Mouse (Mus musculus): Measurements from ENCODE around the gene Wnk4. TPM values are rescaled to one million over a fixed set of nuclear protein-coding genes. Genes with fewer than 3 reads are reported as not detected.
A peak's percentile ranks its signal among the peaks of the same experiment; 100 is the strongest.
"Not testable (repeated sequence)": the region's sequence is repeated elsewhere in the genome, so short reads cannot be mapped to it uniquely, and the experiment has no call there.

Wnk4 gene
- polyA plus RNA-seq, 1 experiment from 2014 or later: 23.5 TPM

GRCm38 (mm10) chr11:101315082-101315650 lies 54.8 kb downstream of the Wnk4 start:
- Histone ChIP-seq H3K27ac (ENCODE audit: low read length) (peak overlapping the region; percentile 82), H3K9ac (ENCODE audit: low read length) (peak overlapping the region; percentile 92), H3K9me3 (replicated peaks; ENCODE audit: control insufficient read depth, low read length) (no peaks in the 10 kb centered on the region), H3K27me3 (ENCODE audit: control insufficient read depth, insufficient read depth, low read length) (no peaks in the 10 kb centered on the region), H3K4me1 (ENCODE audit: control insufficient read depth, insufficient read depth, low read length) (peaks cover 8% of the 10 kb centered on the region), H3K36me3 (ENCODE audit: control insufficient read depth, insufficient read depth, low read length) (no peaks in the 10 kb centered on the region), H3K4me2 (ENCODE audit: low read depth, low read length) (peak overlapping the region; percentile 69), H3K4me3 (replicated peaks; ENCODE audit: low read length) (peak overlapping the region; percentile 91)
- no peak for ATAC-seq (ENCODE audit: insufficient read depth, low FRiP score)
- 76% methylated on average over 8 of the region's 8 CpGs for WGBS

- Histone ChIP-seq H3K27ac (ENCODE audit: low read length) (peak within 1 kb of the TSS; percentile 82), H3K9ac (ENCODE audit: low read length) (peak within 1 kb of the TSS; percentile 92), H3K36me3 (ENCODE audit: control insufficient read depth, insufficient read depth, low read length) (peaks cover 4% of the 10 kb centered on the region), H3K9me3 (replicated peaks; ENCODE audit: control insufficient read depth, low read length) (no peaks in the 10 kb centered on the region), H3K4me1 (ENCODE audit: control insufficient read depth, insufficient read depth, low read length) (peaks cover 8% of the 10 kb centered on the region), H3K4me3 (replicated peaks; ENCODE audit: low read length) (peak within 1 kb of the TSS; percentile 91), H3K4me2 (ENCODE audit: low read depth, low read length) (peak within 1 kb of the TSS; percentile 82), H3K27me3 (ENCODE audit: control insufficient read depth, insufficient read depth, low read length) (no peaks in the 10 kb centered on the region)
- WGBS: under 1% methylated on average over 62 of the region's 62 CpGs
- ATAC-seq (ENCODE audit: insufficient read depth, low FRiP score): peak; percentile 91
Observed at GRCm38 (mm10) chr11:101315665-101316500, 55.5 kb downstream of the Wnk4 start, which contains the start of gene Psme3. TSS of gene Psme3 (plus strand) at chr11:101316213.

- Histone ChIP-seq H3K4me1 (ENCODE audit: control insufficient read depth, insufficient read depth, low read length) (peaks cover 8% of the 10 kb centered on the region), H3K27ac (ENCODE audit: low read length) (peak overlapping the region; percentile 82), H3K9me3 (replicated peaks; ENCODE audit: control insufficient read depth, low read length) (no peaks in the 10 kb centered on the region), H3K27me3 (ENCODE audit: control insufficient read depth, insufficient read depth, low read length) (no peaks in the 10 kb centered on the region), H3K36me3 (ENCODE audit: control insufficient read depth, insufficient read depth, low read length) (peaks cover 8% of the 10 kb centered on the region), H3K4me2 (ENCODE audit: low read depth, low read length) (peak overlapping the region; percentile 82), H3K9ac (ENCODE audit: low read length) (peak overlapping the region; percentile 92), H3K4me3 (replicated peaks; ENCODE audit: low read length) (peak overlapping the region; percentile 91)
- ATAC-seq (ENCODE audit: insufficient read depth, low FRiP score): peak; percentile 52
- under 1% methylated on average over 17 of the region's 17 CpGs for WGBS
Observed at GRCm38 (mm10) chr11:101316501-101316917, 56.1 kb downstream of the Wnk4 start.

- Histone ChIP-seq H3K9me3 (replicated peaks; ENCODE audit: control insufficient read depth, low read length) (no peaks in the 10 kb centered on the region), H3K4me3 (replicated peaks; ENCODE audit: low read length) (no peak overlapping the region), H3K4me1 (ENCODE audit: control insufficient read depth, insufficient read depth, low read length) (no peaks in the 10 kb centered on the region; the same call in 1 of the 2 replicates), H3K4me2 (ENCODE audit: low read depth, low read length) (no peak overlapping the region), H3K27me3 (ENCODE audit: control insufficient read depth, insufficient read depth, low read length) (no peaks in the 10 kb centered on the region), H3K36me3 (ENCODE audit: control insufficient read depth, insufficient read depth, low read length) (peaks cover 31% of the 10 kb centered on the region), H3K9ac (ENCODE audit: low read length) (no peak overlapping the region), H3K27ac (ENCODE audit: low read length) (no peak overlapping the region)
- WGBS: 12% methylated on average over 4 of the region's 4 CpGs
- ATAC-seq (ENCODE audit: insufficient read depth, low FRiP score): peak; percentile 46; the same call in 1 of the 2 replicates
Observed at GRCm38 (mm10) chr11:101323609-101324008, 63.2 kb downstream of the Wnk4 start.

GRCm38 (mm10) chr11:101324763-101325162 lies 64.4 kb downstream of the Wnk4 start, which contains the start of gene Aoc2:
TSS of gene Aoc2 (plus strand) at chr11:101325063.
- WGBS: 88% methylated on average over 5 of the region's 5 CpGs

GRCm38 (mm10) chr11:101325201-101325600 lies 64.8 kb downstream of the Wnk4 start:
- H3K36me3 ChIP-seq (ENCODE audit: control insufficient read depth, insufficient read depth, low read length): peaks cover 31% of the 10 kb centered on the region
- not testable (repeated sequence) for H3K4me2 ChIP-seq (ENCODE audit: low read depth, low read length); H3K27me3 ChIP-seq (ENCODE audit: control insufficient read depth, insufficient read depth, low read length); ATAC-seq (ENCODE audit: insufficient read depth, low FRiP score); H3K4me3 ChIP-seq (replicated peaks; ENCODE audit: low read length); H3K9me3 ChIP-seq (replicated peaks; ENCODE audit: control insufficient read depth, low read length); H3K27ac ChIP-seq (ENCODE audit: low read length); H3K4me1 ChIP-seq (ENCODE audit: control insufficient read depth, insufficient read depth, low read length); H3K9ac ChIP-seq (ENCODE audit: low read length)
- 92% methylated on average over 11 of the region's 11 CpGs for WGBS

More at GRCm38 (mm10) chr11:101324763-101325162, 64.4 kb downstream of the Wnk4 start, which contains the start of gene Aoc2:
- Histone ChIP-seq H3K4me1 (ENCODE audit: control insufficient read depth, insufficient read depth, low read length) (peaks cover 5% of the 10 kb centered on the region; the same call in 1 of the 2 replicates), H3K27ac (ENCODE audit: low read length) (no peak within 1 kb of the TSS), H3K4me3 (replicated peaks; ENCODE audit: low read length) (no peak within 1 kb of the TSS), H3K9me3 (replicated peaks; ENCODE audit: control insufficient read depth, low read length) (no peaks in the 10 kb centered on the region), H3K9ac (ENCODE audit: low read length) (no peak within 1 kb of the TSS), H3K4me2 (ENCODE audit: low read depth, low read length) (no peak within 1 kb of the TSS), H3K27me3 (ENCODE audit: control insufficient read depth, insufficient read depth, low read length) (no peaks in the 10 kb centered on the region), H3K36me3 (ENCODE audit: control insufficient read depth, insufficient read depth, low read length) (peaks cover 31% of the 10 kb centered on the region)
- no peak for ATAC-seq (ENCODE audit: insufficient read depth, low FRiP score)

GRCm38 (mm10) chr11:101326147-101326546 lies 65.8 kb downstream of the Wnk4 start:
- peaks cover 25% of the 10 kb centered on the region for H3K36me3 ChIP-seq (ENCODE audit: control insufficient read depth, insufficient read depth, low read length)
- no peaks in the 10 kb centered on the region for H3K9me3 ChIP-seq (replicated peaks; ENCODE audit: control insufficient read depth, low read length)
- H3K9ac ChIP-seq (ENCODE audit: low read length): no peak overlapping the region
- 87% methylated on average over 11 of the region's 11 CpGs for WGBS
- H3K27me3 ChIP-seq (ENCODE audit: control insufficient read depth, insufficient read depth, low read length): no peaks in the 10 kb centered on the region
- H3K27ac ChIP-seq (ENCODE audit: low read length): no peak overlapping the region
- ATAC-seq (ENCODE audit: insufficient read depth, low FRiP score): no peak
- peaks cover 5% of the 10 kb centered on the region; the same call in 1 of the 2 replicates for H3K4me1 ChIP-seq (ENCODE audit: control insufficient read depth, insufficient read depth, low read length)
- H3K4me2 ChIP-seq (ENCODE audit: low read depth, low read length): no peak overlapping the region
- no peak overlapping the region for H3K4me3 ChIP-seq (replicated peaks; ENCODE audit: low read length)
